Mouse (Mus musculus) heart, adult 10 weeks (tissue): ENCODE measurements around the gene Gadl1. TPM values are rescaled to one million over a fixed set of nuclear protein-coding genes. Genes with fewer than 3 reads are reported as not detected.

Experiments
- polyA plus RNA-seq: library from polyadenylated mRNA; stranded (reverse); fragments of 350-450 nt; fragmentation: Illumina TruSeq; extraction: RNeasy Lipid Tissue Mini Kit (QIAGEN cat#74804); gene quantifications from one replicate; pipeline ENCODE4 v1.2.3, GENCODE M21; 2014; ENCODE audit warnings: low read depth, low replicate concordance

Gene Gadl1
- 0.16 TPM for polyA plus RNA-seq

DNA sequence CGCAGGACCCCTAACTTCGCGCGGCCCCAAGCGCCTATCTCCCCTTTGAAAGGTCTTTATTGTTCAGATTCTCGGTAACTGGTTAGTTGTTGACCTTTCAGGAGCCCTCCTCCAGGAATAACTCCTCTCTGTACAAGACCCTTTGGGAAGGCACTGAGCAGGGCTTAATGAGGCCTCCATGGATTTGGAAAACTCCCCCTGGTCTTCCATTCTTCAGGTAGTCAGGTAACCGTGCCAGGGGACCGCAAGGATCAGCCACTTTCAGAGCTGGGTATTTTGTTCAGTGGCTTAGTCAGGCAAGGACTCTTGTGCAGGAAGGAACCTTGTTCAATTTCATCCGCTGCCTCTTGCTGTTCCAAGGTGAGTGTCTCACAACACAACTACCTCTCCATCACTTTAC lies at the start of gene Gadl1:
Gene Gadl1, plus strand, starts transcription at position 301 of the 400 bp plus-strand sequence.

